Mouse (Mus musculus): ENCODE data around the gene Mbnl1.
A peak's percentile ranks its signal among the peaks of the same experiment; 100 is the strongest.
"Not testable (repeated sequence)": the region's sequence is repeated elsewhere in the genome, so short reads cannot be mapped to it uniquely, and the experiment has no call there.

Mbnl1 gene

GRCm38 (mm10) chr3:60472681-60473177, at the start of gene Mbnl1:
Gene Mbnl1 (plus strand): TSS chr3:60472830.
- no peak for DNase-seq

GRCm38 (mm10) chr3:60424148-60424547, 48.5 kb upstream of the Mbnl1 start:
- DNase-seq, result no peak

GRCm38 (mm10) chr3:60429049-60429448, 43.6 kb upstream of the Mbnl1 start:
- no peak for DNase-seq

DNA sequence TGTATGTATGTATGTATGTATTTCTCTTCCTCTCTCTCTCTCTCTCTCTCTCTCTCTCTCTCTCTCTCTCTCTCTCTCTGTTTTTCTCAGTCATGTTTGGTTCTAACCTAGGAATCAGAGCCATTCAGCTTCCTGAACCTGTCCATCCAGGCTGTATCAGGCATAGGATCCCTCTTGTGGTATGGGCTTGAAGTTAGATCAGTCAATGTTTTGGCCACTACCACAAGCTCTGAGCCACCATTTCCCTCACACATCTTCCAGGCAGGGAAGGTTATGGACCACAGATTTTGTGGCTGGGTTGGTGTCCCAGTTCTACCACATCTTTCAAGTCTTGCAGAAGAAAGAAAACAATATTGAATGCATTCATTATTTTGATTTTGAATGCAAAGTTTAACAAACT, 35.4 kb upstream of the Mbnl1 start:
- no peak for DNase-seq

DNA sequence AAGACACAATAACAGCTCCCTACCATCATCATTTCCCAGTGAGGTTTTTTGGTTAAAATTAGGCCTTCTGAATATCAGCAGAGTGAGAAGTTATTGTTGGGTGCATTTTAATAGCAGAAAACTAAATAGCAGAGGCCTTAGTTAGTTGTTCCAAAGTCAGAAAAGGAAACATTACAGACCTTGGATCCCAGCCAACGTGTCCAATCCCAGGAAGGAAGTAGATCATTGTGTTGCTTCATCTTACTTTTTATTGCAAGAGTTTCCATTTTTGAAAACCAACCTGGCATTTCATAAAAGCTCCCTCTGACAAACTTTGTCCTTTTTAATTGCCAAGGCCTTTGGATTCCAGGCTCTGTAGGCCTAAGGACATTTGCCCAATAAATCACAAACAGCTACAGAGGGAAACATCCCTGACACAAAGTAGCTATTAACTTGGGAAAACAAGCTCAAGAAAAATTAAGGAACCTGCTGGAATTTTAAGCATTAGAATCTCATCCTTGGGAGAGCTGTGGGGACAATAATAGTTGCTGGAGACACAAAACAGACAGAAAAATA, 34.9 kb upstream of the Mbnl1 start:
- peak; percentile 74 for DNase-seq

DNA sequence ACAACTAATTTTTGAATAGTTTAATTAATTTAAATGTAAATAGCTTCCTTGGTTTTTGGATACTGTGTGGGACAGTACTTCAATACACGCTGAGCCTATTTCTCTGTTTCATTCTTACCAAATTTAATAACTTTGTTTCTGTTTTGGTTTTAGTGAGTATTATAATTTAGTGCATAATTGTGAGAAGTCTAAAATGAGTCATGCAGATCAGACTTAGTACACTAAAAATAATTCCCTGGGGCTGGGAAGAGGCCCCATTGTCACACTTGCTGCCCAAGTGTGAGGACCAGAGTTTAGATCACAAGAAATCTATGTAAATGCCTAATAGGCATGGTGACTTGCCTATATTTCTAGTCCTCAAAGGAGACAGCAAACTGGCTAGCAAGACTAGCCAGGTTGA, 33.9 kb upstream of the Mbnl1 start:
- no peak for DNase-seq

DNA sequence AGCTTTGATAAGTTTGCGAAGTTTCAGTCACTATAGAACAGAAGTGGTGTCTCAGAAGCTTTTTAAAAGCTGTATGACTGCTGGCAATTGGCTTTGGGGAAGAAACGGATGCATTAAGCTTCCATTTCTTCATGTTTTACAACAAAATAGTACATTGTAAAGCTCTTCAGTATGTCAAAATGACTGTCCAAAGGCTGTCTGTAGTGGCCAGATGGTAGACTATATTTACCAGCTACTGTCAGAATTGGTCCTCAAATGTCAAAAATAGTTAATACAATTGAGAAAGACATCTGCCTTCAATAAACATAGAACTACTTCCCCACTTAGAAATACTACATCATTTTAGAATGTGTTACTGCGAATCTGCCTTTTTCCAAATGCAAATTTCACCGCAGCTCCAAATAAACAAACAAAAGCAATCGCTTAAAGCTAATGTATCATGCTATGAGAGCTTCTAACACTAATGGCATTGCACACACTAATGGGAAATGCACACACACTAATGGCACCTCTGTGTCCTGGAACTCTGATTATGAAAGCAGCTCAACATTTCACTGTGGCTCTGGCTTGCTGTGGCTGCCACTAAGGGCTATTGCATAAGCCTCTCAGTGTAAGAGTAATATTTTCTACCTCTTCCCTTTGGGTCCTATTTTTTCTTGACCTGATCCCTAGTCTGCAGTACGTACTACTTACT, 10.7 kb upstream of the Mbnl1 start:
- DNase-seq, result no peak

DNA sequence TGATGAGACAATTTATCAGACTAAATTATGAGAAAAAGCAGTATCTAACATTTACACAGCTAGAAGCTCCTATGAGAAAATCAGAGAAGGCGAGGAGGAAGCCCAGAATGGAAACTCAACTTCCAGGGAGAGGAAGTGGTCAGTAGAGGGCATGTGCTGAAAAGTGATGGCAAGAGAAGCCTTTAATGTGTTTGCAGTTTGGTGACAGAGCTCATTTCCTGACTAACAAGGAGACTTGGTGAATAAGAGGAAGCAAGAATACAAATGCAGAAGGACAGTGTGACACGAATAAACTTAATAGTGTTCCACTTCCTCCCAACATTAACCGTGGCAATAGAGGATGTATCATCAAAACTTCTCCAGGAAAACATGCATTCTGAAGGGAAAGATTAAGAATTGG, 4.0 kb upstream of the Mbnl1 start:
- DNase-seq, result not testable (repeated sequence)

- peak; percentile 10 for DNase-seq
Measured at GRCm38 (mm10) chr3:60469170-60469805, 3.3 kb upstream of the Mbnl1 start.

DNA sequence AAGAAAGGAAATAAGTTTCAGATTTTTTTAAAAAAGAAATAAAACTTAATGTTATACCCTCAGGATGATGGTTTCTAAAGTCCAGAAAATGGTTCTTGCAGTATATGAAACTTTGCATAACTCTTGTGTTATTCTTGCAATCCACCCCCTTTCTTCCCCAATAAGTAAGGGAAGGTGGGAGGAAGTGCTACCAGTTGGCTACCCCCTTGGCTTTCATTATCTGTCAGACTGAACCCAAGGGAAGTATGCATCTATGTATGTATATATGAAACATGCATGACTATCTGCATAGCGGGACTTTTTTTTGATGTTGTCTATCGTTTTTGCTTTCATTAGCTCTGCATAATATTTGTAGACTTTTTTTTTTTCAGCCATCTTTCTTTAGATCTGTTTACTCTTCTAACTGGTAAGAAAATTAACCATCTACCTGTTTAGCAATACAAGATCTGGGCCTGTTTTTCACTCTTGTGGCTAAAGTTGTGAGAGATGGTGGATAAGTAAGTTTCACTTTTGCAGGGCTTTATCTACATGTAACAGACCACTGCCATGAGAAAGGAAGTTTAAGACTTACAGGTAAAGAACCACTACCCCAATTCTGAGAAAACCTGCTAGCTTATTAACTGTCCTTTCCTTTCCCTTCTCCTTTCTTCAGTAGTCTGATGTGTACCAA, 484 bp upstream of the Mbnl1 start:
- DNase-seq, result no peak

- DNase-seq, result no peak
Measured at GRCm38 (mm10) chr3:60473861-60474653, 1.4 kb downstream of the Mbnl1 start.

DNA sequence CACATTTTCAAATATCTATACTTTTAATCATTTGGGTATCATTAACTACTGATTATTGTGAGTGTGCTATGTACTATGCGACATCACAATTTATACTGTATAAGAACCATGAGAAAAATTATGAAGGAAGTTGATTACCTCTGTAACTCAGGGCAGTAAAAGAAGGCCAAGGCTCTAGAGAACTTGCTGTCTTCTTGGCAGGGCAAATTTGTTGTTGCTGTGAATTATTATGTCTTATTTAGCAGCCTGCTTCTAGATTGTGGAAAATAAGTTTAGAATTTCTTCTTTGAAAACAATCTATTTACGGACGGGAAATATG, 2.0 kb downstream of the Mbnl1 start:
- no peak for DNase-seq

DNA sequence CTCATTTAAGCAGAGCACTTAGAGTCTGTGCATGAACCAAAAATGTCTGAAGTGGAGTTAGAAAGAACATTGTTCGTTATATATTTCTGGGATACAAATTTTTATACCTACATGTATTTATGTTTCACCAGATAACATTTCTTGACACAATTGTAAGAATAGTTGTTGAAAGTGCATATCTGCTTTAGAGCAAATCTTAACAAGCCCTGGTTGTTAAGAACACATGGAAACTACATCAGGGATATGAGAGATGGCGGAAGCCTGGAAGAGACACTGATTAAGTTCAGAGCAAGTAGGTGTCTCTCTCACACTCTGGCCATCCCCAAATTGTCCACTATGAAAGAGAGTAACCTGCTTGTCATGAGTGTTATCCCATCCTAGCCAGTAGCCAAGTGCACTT, 2.4 kb downstream of the Mbnl1 start:
- no peak for DNase-seq

DNA sequence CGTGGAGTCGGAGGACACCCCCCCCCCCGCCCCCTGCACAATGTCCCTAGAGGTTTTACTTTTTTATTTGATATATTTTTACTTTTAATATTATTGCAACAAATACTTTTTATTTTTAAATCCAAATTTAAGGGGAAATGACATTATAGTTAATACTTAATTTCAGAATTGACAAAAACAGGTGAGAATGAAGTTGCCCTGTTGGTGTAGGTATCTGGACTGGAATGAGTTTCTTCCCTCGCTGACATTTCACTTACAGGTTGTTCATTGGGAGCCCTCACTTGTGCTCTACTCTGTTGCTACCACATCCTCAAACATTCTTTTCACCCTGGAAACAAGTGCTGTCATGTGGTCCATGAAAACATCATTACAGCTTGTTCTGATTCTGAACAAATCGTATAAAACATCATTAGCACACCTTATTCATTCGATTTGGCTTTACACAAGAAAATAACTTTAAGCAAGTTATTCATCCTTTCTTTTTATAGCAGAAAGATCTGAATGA, 4.2 kb downstream of the Mbnl1 start:
- no peak for DNase-seq

DNA sequence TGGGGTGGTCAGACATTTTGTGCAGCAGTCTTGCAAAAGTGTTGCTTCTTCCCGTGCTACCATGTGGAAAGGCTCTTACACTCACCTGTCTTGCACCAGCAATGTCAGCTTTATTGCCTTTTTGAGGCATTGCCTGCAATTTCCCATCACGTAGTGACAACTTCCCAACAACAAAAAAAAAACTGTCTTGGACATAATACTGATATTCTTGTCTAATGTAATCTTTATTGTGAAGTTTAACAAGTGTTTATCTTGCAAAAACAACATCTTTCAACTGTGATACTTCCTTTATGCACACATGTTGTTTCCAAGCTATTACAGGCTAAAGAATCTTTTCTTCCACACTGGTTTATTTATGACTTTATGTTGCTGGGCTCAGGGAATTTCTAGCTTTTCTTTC, 5.8 kb downstream of the Mbnl1 start:
- DNase-seq, result no peak

- no peak for DNase-seq
Measured at GRCm38 (mm10) chr3:60480716-60481115, 8.1 kb downstream of the Mbnl1 start.

- no peak for DNase-seq
Measured at GRCm38 (mm10) chr3:60481740-60482399, 9.2 kb downstream of the Mbnl1 start.

DNA sequence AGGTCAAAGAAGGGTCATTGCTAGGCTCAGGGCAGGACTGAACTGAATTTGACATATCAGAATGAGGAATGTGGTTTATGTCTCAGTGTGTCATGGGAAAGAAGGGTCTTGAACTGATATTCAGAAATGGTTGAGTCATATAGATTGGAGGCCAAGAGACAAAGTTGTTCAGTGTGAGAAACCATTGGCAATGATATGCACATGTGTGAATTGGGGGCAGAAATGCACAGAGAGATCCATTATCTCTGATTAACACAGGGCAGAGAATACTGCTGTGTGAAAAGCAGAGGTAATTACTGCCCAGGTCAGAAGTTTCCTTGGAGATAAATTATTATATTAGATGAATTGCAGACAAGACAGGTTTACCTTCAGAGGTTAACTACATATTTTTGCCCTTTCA, 10.7 kb downstream of the Mbnl1 start:
- no peak for DNase-seq

DNA sequence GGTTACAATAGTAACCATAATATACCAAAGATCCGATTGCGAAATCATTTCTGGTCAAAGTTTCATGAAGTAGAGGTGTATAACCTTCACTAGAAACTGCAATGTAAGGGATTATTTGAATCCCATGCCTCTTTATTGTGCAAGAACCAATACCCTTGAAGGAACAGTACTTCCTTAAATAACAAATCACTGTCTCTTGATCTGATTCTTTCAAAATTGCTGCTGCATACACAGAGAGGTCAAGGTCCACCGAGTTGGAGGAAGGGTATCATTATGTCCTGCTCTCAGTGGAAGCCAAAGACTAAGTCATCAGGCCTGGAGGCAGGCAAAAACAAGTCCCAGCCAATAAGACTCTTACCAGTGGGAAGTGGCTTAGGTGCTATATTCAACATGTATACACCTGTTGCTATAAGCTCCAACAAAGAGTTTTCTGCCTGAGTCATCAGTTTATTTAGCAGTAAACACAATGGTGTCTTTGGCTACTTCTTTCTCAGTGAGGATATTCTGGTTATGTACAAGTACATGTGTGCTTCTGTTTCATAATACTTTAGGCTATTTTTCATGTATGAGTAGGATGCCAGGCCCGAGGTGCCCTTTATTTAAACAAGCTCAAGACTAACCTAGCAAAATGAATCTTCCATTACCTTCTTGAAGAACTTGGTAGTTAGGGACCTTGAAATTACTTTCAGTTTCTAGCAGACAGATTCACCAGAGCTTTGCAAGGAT, 13.5 kb downstream of the Mbnl1 start:
- no peak for DNase-seq

DNA sequence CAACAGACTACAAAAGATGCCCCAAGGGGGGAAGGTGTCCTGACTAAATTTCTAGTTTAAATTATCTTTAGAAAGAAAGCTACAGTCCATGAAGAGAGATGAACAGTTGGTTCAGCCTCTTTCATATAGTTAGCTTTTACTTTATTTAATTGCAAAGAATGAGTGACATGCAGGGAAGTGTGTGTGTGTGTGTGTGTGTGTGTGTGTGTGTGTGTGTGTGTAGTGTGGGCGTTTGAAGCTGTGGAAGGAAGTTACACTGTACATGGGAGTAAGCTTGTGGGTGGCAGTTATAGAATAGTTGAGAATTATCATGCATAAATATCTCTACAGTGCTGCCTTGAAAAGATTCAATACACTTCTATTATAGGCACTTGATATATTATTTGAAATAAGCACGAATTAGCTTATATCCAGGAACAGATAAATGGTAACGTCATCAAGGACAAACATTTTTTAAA, 14.1 kb downstream of the Mbnl1 start:
- no peak for DNase-seq

GRCm38 (mm10) chr3:60489509-60489908, 16.9 kb downstream of the Mbnl1 start:
- DNase-seq, result no peak
